Mouse (Mus musculus): Measurements from ENCODE around the gene Setdb1.
A peak's percentile ranks its signal among the peaks of the same experiment; 100 is the strongest.

The Setdb1 gene

DNA sequence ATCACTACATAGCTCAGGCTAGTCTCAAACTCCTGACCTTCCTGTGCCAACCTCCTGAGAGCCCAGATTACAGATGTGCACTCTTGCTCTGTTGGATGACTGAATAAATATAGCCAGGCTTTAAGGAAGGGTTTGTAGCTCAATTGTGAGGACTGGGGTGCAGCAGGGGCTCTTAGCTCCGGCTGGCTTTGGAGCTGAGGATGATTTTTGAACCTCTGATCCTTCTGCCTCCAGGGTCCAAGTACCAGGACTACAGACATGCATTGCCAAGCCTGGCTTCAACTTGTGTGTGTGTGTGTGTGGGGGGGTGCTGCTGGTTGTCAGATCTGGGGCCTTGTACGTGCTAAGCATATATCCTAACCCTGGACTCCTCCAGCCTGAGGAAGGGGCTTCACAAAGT, 64.1 kb downstream of the Setdb1 start:
- no peak for DNase-seq (ENCODE audit: low spot score in 2 of 2)

DNA sequence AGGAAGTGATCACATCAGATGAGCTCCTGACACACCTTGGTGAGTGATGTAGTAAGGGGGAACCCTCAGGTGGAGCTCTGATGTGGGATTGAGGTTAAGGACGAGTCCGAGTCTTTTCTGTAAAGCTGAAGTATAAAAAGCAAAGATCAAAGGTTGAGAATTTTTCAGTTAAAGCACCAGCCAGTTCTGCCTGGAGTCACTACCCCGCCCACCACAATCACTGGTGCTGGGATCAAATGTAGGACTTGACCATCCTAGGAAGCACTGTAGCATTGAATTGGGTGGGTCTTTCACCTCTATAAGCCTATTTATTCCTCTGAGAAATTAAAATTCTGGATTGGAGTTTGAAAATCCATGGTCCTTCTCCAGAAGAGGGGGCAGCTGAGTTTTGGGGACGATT, 66.0 kb downstream of the Setdb1 start:
- DNase-seq (ENCODE audit: low spot score in 2 of 2), result no peak

DNA sequence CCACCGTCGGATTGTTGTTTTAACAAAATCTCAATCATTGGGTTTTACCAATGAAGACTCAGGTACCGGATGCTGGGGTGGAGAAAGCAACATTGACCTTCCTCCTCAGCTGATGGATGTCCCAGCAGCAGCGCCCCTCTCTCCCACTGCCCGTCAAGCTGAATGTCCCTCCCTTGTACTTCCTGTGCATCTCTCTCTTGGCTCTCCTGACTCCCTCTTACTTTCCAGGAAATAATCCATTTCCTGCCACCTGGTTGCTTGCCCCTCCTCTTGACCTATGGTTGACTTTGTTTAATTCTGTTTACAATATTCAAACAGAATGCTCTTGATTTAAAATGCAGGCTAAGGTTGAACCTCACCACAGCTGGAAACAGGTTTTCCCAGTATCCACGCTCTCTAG, 66.8 kb downstream of the Setdb1 start:
- no peak for DNase-seq (ENCODE audit: low spot score in 2 of 2)

DNA sequence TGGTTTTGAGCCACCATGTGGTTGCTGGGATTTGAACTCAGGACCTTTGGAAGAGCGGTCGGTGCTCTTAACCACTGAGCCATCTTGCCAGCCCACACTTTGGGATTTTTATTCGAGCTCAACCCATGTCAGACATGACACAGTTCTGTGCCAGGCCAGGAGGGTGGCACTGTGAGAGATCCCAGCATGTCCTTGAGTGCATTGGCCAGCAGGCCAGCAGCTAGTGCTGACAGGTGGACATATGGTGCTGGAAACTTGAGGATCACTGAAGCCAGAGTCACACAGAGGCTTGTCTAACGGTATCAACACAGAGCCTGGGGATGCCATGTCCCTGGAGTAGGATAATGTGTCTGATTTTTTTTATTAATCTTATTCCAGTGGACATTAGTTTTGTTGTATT, 67.6 kb downstream of the Setdb1 start:
- DNase-seq (ENCODE audit: low spot score in 2 of 2), result no peak

DNA sequence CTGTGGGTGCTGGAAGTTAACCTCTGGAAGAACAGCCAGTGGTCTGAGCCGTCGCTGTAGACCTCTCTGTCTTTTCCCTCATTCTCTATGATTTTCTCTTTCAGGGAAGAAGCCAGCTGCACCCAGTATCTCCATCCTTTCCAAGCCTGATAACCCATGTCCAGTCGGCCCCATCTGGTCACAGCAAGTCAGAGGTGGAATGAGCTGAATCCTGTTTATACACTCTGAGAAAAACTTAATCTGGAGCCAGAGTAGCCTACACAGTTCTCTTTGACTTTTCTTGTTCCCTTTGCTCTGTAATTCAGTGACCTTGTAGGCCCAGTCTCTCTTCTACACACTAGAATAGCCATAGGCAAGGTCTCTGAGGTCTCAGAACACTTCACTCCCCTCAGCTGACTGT, 69.5 kb downstream of the Setdb1 start:
- no peak for DNase-seq (ENCODE audit: low spot score in 2 of 2)

DNA sequence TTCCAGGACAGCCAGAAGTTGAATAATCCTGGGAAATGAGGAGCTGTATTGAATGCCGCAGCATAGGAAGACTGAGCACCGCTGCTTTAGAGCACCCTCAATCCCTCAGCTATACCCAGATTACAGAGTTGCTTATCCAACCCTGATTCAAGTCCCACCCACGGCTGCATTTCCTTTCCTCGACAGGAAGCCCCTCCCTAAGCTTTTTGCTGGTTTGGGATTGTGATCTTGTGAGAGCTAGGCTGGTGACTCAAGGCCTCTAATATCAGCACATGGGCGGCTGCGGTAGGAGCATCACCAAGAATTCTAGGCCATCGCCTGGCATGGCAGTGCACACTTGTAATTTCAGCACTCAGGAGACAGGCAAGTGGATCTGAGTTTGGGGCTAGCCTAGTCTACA, 70.5 kb downstream of the Setdb1 start:
- no peak for DNase-seq (ENCODE audit: low spot score in 2 of 2)

DNA sequence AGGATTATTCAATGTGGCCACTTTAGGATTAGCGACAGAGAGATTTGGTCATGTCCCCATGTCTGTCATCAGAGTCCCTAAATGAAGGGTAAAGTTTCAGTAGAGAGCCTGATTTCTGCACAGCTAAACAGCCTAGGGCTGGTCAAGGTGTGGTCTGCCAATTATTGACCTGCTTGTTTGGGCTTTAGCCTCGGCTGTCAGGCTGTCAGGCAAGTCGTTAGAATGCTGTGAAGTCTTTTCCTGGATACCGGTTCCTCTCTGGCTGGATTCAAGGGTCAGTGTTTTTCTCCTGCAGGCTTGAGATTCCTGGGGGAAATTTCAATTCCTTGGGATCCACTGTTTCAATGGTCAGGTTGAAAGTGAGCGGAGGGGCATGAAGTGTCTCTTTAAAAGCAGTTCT, 71.0 kb downstream of the Setdb1 start:
- DNase-seq (ENCODE audit: low spot score in 2 of 2), result no peak

DNA sequence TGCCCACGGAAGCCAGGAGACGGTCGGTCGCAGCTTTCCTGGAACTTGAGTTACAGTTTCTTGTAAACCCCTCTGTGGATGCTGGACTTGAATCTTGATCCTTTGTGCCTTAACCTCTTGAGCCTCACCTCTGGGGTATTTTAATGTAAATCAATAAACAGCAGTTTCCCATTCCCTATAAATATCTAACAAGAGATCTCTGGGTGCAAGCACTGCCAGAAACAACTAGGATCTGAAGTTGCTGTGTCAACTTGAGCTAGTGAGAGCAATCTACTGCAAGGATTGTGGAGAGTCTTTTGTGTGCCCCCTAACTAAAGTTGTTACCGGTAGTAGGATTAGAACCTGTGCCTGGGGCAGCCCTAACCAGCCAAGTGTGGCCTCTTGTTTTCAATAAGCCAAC, 71.6 kb downstream of the Setdb1 start:
- DNase-seq (ENCODE audit: low spot score in 2 of 2), result no peak

DNA sequence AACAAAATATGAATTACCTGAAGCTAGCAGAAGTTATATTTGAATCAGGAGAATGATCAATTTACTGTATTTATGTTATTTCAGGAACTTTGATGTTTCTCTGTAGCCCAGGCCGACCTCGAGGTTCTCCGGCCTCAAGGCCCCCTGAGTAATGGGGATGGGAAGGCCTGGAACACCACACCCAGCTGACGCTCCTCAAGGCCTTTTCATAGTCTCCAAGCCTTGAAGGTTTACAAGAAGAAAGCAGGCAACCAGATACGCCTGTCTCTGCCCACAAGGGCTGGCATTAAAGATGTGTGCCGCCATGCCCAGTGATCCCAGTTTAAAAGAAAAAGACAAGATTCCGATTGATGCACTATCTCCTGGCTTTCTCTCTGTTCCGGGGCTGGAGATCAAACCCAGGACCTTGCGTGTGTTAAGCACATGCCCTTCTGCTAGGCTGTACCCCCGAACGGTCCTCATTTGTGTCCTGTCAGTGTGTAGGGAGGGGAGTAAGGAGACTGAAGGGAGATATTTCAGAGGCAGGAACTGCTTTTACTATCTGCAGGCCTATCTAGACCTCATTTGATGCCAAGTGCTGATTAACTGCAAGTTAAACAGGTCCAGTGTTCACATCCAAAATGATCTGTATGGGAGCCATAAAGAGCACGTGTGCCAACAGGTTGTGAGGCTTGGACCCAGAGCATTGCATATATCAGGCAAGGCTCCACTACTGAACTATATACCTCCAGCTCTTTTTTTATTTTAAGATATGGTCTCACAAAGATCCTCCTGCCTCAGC, 72.3 kb downstream of the Setdb1 start:
- no peak for DNase-seq (ENCODE audit: low spot score in 2 of 2)

DNA sequence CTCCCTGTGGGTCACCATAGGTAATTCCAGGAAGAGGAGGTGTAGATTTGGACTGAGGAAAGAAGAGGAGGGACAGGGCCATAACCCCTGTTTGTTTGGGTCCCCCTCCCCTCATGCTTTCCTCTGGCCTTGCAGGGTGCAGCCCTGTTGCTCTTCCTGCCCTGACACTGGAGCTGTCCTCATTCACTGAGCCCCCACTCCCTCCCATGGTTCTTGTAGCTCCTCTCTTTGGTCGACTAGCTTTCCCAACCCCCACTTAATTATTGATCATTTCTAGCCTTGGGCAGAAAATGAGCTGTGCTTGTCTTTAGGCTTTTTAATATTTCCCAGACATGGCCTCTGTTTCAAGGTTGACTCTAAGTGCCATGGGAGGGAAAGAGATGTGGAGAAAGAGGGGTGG, 72.9 kb downstream of the Setdb1 start:
- DNase-seq (ENCODE audit: low spot score in 2 of 2), result no peak

DNA sequence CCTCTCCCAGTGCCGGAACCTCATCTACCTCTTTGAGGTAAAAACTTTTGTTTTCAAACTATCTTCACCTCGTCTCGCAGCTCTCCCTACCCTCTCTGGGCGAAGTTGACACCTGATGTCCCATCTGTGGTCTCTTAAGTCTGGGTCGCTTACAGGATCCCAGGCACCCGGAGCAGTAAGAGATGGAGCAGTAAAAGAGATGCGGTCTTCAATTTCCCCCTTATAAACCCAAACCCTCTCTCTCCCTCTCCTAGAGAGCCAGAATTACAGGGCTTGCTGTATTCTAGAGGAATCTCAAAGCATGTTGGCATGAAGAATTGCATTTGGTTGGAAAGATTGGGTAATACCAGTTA, 73.4 kb downstream of the Setdb1 start:
- no peak for DNase-seq (ENCODE audit: low spot score in 2 of 2)

DNA sequence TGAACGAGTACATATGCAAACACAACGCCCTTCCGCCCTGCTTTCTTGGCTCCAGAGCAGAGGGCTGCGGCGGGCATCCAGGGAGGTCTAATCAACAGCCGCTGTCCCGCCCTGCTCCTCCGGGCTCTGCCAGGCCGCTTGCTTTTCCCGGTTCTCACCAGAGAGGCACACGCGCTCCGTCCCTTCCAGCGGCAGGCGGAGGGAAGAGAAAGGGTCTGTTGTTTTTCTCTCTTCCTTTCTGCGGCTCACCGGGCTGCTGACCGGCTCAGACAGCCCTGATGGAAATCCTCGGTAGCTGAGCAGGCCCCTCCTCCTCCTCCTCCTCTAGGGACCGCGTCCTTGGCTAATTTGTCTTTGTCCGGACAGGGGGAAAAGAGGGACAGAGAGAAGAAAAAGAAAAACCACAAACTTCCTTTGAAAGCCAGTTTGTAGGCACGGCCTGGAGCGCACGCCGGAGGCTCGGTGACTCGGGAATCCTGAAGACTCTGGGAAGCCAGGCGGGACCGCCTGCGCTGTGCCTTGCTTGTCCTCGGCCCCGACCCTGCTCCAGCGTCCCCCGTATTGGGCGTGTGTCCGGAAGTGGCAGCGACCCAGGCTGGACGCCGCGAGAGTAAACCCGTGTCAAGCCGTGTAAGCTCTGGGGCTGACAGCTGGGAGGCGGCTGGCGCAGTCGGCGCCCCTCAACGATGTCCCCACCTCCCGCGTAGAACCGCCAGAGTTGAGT, 74.0 kb downstream of the Setdb1 start:
- DNase-seq (ENCODE audit: low spot score in 2 of 2), result peak; percentile 71 to 83

DNA sequence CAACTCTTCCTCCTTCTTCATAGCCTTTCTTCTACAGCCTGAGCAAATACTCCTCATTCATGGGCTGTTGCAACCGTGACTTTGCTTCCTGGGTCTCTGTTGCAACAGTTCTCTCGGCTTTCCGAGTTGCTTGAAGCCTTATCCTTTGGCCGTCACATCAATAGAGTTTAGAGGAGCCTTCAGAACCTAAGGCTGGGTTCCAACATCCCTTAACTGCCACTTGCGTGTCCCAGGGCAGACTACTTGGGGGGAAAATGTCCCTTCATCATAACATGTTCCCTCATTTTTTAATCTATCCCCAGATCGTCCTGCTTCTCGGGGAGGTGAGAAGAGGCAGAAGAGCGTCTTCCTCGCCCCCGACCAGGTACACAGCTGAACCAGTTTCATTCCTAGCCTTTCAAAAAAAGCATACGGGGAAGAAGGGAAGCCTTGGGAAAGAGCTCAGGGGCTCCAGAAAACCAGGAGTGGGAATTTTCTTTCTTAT, 74.6 kb downstream of the Setdb1 start:
- DNase-seq (ENCODE audit: low spot score in 2 of 2), result peak in 1 of 2 experiments; percentile 66

DNA sequence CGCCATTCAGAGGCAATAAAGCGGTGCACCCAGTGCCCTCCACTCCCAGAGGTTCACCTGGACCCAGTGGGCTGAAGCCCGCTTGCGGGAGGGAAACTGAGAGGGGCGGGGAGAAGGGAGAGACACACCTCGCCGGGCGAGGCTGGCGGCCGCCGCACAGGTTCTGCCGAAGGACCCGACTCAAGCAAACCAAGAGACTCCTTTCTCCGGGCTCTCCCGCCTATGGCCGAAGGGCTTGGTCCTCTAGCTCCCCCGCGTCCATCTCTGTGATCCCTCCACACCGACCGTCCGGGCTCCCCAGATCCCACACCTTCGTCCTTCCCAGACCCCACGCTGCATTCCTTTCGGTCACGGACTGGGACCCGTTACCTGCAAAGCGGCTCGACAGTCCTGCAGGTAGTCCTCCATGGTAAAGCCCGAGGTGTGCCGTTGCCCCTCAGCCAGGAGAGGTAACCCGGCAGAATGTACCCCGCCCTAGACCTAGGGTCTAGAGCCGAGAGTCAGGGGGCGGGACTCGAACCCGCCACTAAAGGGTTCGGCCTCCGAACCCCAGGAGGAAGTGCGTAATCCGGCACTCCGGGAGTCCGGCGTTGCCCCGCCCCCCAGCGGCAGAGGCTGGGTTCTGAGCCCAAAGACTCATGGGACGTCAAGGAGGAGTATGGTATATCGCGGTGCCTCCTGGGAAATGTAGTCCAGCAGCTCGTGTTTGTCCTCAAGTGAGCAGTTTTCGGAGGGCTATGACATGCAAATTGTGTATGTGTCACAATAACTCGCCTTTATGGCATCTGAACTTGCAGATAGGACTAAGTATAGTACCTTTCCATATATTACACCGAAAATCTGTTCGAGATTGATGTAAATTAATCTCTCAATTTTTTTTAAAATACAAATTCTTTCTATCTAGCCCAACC, 75.5 kb downstream of the Setdb1 start, which contains the start of the genes Mindy1 and Prune1:
Gene Mindy1 (plus strand): TSS at position 130 of the 911 bp plus-strand sequence.
Gene Prune1 (minus strand): TSS at position 861 of the 911 bp plus-strand sequence.
- DNase-seq (ENCODE audit: low spot score in 2 of 2), result peak; percentile 96 to 98

DNA sequence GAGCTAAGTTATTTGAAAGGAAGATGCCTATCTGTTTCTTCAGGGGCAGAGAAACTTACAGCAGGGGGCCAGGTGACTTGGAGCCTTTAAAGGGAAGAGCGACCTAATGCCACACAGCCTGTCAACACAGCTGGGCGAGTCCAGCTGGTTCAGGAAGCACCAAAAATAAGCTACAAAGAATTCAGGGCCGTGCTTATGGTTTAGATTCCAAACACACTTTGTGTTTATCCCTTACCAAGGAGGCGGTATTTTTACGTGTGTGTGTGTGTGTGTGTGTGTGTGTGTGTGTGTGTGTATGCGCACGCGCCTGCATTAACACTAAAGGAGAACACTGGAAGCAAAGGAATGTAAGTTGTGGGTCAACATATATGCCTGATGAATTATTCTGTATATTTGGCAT, 76.3 kb downstream of the Setdb1 start:
- DNase-seq (ENCODE audit: low spot score in 2 of 2), result no peak

DNA sequence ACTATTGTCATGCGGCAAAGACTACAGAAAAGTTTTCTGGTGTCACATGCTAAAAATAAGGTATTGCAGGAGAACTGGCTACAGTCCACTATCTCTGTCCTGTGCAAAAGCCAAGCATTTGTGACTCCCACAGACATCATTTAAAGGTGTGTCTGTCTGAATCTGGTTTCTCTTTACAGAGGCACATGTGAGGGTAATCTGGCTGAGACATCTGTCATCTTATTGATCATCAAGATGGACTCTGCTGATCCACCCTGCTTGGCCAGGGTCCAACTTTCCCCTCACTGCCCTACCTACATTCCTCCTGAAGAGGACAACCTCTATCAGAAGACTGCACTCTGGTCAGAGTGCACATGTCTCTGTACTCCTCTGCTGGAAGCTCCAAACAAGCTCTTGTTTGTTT, 79.9 kb downstream of the Setdb1 start:
- DNase-seq (ENCODE audit: low spot score in 2 of 2), result no peak

DNA sequence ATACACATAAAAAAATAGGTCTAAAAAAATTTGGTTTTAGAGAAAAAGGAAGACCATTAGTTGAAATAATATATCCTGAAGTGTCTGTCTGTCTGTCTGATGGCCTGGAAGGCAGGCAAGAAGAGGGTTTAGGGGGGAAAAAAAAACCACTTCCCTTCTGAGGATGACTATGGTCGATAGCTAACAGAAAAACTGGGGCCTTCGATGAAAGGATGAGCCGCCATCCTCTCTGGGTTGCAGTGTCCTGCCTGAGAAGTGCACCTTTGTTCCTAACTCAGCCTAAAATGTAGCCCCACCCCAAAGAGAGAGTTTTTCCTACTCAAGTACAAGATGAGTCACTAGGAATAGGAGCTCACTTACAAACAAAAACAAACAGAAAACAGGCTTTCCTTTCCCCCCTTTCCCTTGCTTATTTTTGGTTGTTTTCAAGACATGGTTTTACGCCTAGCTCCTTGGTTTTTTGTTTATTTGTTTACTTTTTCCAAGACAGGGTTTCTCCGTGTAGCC, 80.5 kb downstream of the Setdb1 start:
- no peak for DNase-seq (ENCODE audit: low spot score in 2 of 2)

DNA sequence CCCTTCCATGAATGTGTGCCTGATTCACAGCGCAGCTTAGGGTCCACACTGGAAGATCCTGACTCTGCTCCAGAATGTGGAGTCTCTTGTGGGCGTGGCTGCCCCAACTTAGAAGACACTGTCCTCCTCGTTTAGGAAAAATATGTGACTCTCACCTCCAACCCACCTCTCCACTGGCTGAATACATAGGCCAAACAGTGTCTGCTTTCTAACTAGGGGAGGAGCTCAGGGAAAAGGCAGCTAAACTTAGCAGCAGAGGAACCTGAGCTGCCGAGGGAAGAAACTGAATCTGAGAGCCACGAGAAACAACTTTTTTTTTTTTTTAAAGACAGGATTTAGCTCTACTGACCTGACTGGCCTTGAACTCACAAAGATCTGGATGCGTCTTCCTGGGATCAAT, 81.8 kb downstream of the Setdb1 start:
- no peak for DNase-seq (ENCODE audit: low spot score in 2 of 2)

DNA sequence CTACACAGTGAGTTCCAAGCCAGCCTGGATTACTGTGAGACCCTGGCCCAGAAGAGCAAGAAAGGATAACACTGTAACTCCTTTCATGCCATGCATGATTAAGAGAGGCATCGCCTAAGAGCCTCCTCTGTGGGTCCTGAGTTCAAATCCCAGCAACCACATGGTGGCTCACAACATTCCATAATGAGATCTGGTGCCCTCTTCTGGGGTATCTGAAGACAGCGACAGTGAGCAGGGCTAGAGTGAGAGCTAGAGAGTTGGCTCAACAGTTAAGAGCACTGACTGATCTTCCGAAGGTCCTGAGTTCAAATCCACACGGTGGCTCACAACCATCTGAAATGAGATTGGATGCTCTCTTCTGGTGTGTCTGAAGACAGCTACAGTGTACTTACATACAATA, 82.5 kb downstream of the Setdb1 start:
- DNase-seq (ENCODE audit: low spot score in 2 of 2), result no peak
